Mouse (Mus musculus) T-helper 17 cell (primary cell): ENCODE measurements around the gene Tmpo.

ENCODE experiments used
- in situ Hi-C, 2 experiments: fragments of 300-600 bp; cut with MboI, MseI; formaldehyde crosslinking; loops; 1 replicate in 1 of 2; 2 replicates in 1 of 2; pipeline ENCODE4 v1.15.1; 2025; ENCODE audit warnings: high pct_unique_total_duplicates in 2 of 2

Tmpo gene

GRCm38 (mm10) chr10:91180761-91181460, at the start of gene Tmpo:
TSS of gene Tmpo (minus strand) at chr10:91181315.
- in situ Hi-C loops: loop anchor here in 1 of 2 experiments (25.0 kb wide), 1 partner anchor 2006 kb away; no protein-coding TSS in a partner anchor

DNA sequence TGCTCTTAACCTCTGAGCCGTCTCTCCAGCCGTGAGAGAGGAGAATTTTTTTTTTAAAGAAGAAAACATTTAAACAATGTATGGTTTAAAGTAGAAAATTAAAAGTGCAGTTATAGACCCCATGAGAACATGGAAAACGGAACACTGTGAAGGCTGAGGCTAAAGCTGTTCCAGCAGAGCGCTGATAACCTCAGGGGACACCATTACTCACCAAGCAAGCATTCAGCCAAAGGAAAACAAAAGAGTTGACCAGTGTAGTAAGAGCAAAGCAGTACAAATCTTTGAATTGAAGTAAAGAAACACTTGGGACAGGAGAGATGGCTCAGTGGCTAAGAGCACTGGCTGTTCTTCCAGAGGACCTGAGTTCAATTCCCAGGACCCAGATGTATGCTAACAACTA, 49.3 kb upstream of the Tmpo start:
- in situ Hi-C loops: no loop called here

- in situ Hi-C loops: no loop called here
These were observed 48.4 kb upstream of the Tmpo start for GRCm38 (mm10) chr10:91229518-91229961.

GRCm38 (mm10) chr10:91228924-91229517, 47.9 kb upstream of the Tmpo start:
- in situ Hi-C loops: no loop called here

DNA sequence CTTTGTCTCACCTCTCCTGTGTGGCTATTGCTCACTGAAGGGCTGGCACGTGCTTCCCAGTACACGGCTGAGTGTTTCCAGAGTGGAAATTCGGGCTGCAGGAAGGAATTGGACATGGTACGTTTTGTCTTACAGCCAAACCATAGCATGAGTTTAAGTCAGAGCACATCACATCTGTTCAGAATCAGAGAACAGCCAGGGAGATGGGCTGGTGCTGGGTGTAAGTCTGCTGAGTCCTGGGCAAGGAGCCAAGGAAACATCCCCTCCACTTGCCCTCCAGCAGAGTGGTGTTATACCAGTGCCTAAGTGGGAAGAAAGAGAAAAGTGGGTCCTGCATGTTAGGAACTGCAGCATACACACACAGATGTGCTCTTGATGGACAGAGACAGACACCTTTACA, 45.9 kb upstream of the Tmpo start:
- in situ Hi-C loops: no loop called here

DNA sequence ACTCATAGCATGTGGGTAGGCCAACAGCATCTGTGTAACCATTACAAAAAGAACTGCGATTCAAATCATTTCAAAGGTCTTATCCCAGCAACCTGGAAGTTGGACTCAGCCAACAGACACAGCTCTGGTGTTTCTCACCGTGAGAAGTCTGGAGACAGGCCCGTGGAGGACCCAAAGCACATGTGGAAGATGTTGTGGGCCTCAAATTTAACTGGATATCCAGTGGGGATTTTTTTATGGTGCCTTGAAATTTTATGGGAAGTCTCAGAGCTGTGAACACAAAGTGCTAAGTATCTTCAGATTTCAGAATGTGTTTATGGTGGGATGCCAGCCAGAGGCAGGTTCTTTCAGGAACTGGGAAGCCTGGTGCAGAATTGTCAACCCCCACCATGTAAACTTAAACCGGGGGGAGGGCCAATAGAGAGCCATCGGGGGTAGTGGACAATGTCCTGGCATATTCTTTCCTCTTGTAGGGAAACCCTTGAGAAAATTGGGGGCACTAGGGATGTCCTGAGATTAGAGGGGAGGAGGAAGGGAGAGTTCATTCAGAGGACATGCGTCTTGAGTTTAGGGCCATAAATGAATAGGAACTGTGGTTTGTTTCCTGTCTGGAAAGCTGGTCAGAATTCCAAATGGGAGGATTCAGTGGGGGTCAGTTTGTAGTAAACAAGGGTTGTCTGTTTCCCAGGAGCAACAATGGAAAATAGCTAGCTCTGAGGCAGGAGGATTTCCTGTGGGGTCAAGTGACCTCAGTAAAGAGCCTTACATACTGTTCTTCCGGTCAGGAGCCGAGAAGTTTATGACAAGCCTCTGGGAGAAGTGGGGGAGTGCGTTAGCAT, 41.5 kb upstream of the Tmpo start:
- in situ Hi-C loops: loop anchor here (25.0 kb wide), 2 partner anchors 485 to 1135 kb away; no protein-coding TSS in a partner anchor

- in situ Hi-C loops: loop anchor here (25.0 kb wide), 2 partner anchors 472 to 1122 kb away; no protein-coding TSS in a partner anchor
These were observed 28.0 kb upstream of the Tmpo start for GRCm38 (mm10) chr10:91208899-91209667.

DNA sequence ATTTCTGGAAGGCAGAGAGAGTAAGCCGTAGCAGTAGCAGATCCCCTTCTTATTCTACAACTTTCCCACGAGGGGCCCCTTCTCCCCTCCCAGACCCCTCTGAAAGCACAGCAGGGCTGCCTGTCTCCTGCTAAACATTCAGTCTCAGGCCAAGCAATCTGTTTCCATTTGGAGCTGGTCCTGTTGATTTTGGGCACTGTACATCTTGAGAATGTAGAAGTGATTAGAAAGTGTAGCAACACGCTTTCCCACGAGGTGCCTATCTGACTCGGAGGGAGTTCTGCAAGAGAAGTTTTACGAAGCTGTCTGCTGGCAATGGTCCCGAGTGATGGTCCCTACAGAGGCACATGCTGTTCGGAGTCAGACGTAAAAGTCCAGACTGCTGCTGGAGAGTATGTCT, 27.3 kb upstream of the Tmpo start:
- in situ Hi-C loops: loop anchor here (25.0 kb wide), 2 partner anchors 471 to 1121 kb away; no protein-coding TSS in a partner anchor

DNA sequence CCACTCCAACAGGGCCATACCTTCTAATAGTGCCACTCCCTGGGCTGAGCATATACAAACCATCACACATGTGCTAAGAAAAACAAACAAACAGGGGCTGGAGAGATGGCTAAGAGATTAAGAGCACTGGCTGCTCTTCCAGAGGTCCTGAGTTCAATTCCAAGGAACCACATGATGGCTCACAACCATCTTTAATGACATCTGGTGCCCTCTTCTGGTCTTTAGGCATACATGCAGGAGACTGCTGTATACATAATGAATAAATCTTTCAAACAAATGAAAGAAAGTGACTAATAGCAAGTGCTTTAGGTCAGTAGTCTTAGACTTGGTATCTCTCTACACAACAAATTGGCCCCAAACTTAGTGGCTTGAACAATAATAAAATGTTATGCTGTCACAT, 26.2 kb upstream of the Tmpo start:
- in situ Hi-C loops: loop anchor here (25.0 kb wide), 2 partner anchors 470 to 1120 kb away; no protein-coding TSS in a partner anchor

GRCm38 (mm10) chr10:91205632-91206031, 24.5 kb upstream of the Tmpo start:
- in situ Hi-C loops: loop anchor here (25.0 kb wide), 2 partner anchors 468 to 1118 kb away; no protein-coding TSS in a partner anchor

DNA sequence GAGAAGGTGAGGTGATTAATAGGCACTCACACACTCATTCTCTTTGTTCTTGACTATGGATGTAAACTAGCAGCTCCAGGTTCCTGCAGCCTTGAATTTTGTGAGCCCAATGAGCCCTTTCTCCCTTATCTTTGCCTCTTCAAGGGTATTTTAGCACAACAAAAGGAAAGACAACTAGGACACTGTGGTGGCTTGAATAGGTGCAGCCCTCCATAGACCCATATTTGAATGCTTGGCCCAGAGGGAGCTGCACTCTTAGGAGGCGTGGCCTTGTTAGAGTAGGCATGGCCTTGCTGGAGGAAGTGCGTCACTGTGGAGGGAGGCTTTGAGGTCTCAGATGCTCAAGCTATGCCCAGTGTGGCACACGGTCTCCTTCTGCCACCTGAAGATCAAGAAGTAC, 19.5 kb upstream of the Tmpo start:
- in situ Hi-C loops: loop anchor here (25.0 kb wide), 2 partner anchors 463 to 1113 kb away; no protein-coding TSS in a partner anchor

DNA sequence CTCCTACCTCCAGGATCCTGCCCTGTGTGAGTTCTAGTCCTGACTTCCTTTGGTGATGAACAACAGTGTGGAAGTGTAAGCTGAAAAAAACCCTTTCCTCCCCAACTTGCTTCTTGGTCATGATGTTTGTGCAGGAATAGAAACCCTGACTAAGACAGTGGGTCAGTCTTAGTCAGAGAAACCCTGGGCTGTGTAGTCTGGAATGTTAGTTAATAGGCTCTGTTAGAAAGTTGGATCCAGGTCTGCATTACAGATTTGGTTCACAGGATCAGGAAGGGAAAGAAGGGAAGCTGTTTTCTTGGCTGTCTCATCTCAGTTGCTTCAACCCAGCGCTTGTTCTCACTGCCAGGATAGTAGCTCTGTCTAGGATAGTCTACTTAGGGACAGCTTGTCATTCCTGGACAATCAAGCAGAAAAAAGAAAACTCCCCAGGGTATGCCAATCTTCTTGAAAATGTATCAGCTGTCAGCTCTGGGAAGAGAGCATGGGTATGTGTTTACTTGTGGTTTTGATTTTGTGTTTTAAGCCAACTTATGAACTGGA, 18.2 kb upstream of the Tmpo start:
- in situ Hi-C loops: loop anchor here in 1 of 2 experiments (25.0 kb wide), 1 partner anchor 1988 kb away; no protein-coding TSS in a partner anchor

DNA sequence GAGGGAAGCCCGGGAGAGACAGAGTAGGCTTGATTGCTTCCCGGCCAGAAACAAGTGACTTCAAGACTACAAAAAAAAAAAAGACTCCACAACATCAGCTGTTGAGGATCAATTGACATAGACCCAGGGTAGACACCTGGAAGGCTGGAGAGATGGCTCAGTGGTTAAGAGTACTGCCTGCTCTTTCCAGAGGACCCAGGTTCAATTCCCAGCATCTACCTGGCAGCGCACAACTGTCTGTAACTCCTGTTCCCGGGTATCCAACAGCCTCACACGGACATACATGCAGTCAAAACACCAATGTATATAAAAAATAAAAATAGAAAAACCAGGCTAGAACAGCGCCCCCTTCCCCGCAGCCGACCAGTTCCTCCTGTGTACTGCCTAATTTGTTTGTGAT, 16.6 kb upstream of the Tmpo start:
- in situ Hi-C loops: loop anchor here in 1 of 2 experiments (25.0 kb wide), 1 partner anchor 1990 kb away; no protein-coding TSS in a partner anchor

DNA sequence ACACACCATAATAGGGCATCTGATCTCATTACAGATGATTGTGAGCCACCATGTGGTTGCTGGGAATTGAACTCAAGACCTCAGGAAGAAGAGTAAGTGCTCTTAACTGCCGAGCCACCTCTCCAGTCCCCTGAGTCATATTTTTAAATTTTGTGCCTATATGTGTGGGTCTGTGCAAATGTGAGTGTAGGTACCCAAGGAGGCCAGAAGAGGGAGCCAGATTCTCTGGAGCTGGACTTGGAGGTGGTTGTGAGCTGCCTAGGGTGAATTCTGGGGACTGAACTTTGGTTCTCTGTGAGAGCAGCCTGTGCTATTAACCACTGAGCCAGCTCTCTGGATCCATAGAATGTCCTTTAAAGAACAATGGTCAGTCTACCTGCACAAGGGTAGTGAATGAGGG, 15.7 kb upstream of the Tmpo start:
- in situ Hi-C loops: loop anchor here in 1 of 2 experiments (25.0 kb wide), 1 partner anchor 1991 kb away; no protein-coding TSS in a partner anchor

DNA sequence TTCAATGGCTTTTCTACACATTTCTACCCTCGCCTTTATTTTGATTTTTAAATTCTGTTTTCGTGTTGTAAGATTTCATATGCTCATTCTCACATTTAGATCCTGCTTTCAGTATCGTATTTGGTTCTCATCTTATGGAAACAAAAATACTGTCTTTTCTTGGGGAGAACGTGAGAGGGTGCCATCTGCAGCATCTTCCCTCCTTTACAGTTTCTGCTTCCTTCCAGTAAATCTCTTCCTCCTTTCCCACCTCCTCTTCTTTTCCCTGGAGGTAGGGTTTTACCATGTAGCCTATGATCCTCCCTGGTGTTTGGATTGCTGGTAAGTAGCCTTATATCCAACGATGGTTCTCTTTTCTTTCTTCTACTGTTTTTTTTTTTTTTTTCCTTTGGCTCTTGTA, 14.6 kb upstream of the Tmpo start:
- in situ Hi-C loops: loop anchor here in 1 of 2 experiments (25.0 kb wide), 1 partner anchor 1992 kb away; no protein-coding TSS in a partner anchor

GRCm38 (mm10) chr10:91195091-91195490, 14.0 kb upstream of the Tmpo start:
- in situ Hi-C loops: loop anchor here in 1 of 2 experiments (25.0 kb wide), 1 partner anchor 1992 kb away; no protein-coding TSS in a partner anchor

DNA sequence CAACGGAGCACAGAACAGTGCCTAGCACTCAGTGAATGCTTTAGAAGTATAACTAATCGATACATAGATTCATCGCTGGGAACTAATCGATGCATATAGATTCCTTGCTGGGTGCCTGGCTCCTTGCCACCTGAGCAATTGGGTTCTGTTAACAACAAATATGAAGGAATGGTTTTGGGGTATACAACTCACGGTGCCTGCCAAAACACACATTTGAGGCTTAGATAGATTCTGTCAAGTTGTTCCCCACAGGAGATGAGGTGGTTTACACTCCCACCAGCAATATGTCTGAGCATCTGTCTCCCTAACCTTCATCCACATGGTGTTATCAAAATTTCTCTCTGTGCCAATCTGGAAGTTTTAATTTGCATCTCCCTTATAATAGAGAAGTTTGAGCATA, 10.7 kb upstream of the Tmpo start:
- in situ Hi-C loops: loop anchor here in 1 of 2 experiments (25.0 kb wide), 1 partner anchor 1995 kb away; no protein-coding TSS in a partner anchor

DNA sequence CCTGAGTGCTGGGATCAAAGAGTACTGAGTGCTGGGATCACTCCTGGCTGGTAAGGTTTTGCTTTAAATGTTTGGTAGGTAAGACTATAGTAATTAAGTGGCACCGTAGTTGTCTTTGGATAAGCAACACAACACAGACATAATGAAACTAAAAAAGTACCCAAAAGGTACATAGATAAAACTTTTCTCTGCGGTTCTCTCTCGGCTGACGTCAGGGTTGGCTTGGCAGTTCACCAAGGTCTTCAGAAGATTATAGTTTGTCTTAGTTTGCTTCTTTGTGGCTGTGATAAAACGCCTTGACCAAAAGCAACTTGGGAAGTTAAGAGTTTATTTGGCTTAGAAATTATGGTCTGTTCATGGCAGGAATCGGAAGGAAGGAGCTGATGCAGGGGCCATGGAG, 8.4 kb upstream of the Tmpo start:
- in situ Hi-C loops: loop anchor here in 1 of 2 experiments (25.0 kb wide), 1 partner anchor 1998 kb away; no protein-coding TSS in a partner anchor

GRCm38 (mm10) chr10:91188684-91189287, 7.7 kb upstream of the Tmpo start:
- in situ Hi-C loops: loop anchor here in 1 of 2 experiments (25.0 kb wide), 1 partner anchor 1999 kb away; no protein-coding TSS in a partner anchor
